Mouse (Mus musculus) CH12.LX (cell line): ENCODE data around the gene Lamc1. TPM values are rescaled to one million over a fixed set of nuclear protein-coding genes. Genes with fewer than 3 reads are reported as not detected.

ENCODE experiments used
- DNase-seq: peaks from one replicate; pipeline ENCODE4 v3.0.0-alpha.2; 2013; ENCODE audit errors: extremely low read depth
- H3K27ac ChIP-seq: 2 replicates; pipeline ENCODE4 v1.5.1; 2012; ENCODE audit warnings: low read depth, mild to moderate bottlenecking, control low read depth, moderate library complexity; ENCODE audit not compliant: insufficient read depth
- H3K27me3 ChIP-seq: replicated peaks from 2 replicates; pipeline ENCODE3; 2012; ENCODE audit warnings: inconsistent platforms
- H3K36me3 ChIP-seq, 2 experiments: replicated peaks in 1 of 2; 2 replicates each; pipeline versions ENCODE3 to v1.6.1; 2012; ENCODE audit warnings: inconsistent platforms in 1 of 2, low read length in 1 of 2, mild to moderate bottlenecking in 1 of 2, mixed read lengths in 1 of 2, moderate library complexity in 1 of 2; ENCODE audit not compliant: control insufficient read depth in 1 of 2, insufficient read depth in 1 of 2
- H3K4me1 ChIP-seq, 2 experiments: 2 replicates each; pipeline ENCODE4 v1.6.1; 2012; ENCODE audit warnings: inconsistent platforms in 1 of 2, moderate library complexity in 1 of 2; ENCODE audit not compliant: insufficient read depth in 2 of 2, control insufficient read depth in 1 of 2
- H3K4me2 ChIP-seq: 2 replicates; pipeline ENCODE4 v1.6.1; 2012; ENCODE audit warnings: low read depth, mild to moderate bottlenecking, control low read depth; ENCODE audit not compliant: poor library complexity, insufficient read depth, severe bottlenecking
- H3K4me3 ChIP-seq, 3 experiments: fragments of 150-350 bp in 1 of 3; sonication (generic) in 1 of 3; replicated peaks in 1 of 3; 2 replicates each; pipeline versions ENCODE3 to v1.5.1; 2011 to 2012; ENCODE audit warnings: low read depth in 2 of 3, low read length in 2 of 3, mild to moderate bottlenecking in 2 of 3, moderate library complexity in 2 of 3, control low read depth in 1 of 3, improper control_type of control experiment in 1 of 3, inconsistent platforms in 1 of 3, mixed read lengths in 1 of 3; ENCODE audit not compliant: poor library complexity in 1 of 3
- H3K79me2 ChIP-seq: replicated peaks from 2 replicates; pipeline ENCODE4 v1.6.1; 2012; ENCODE audit warnings: mild to moderate bottlenecking, moderate library complexity; ENCODE audit not compliant: control insufficient read depth, poor library complexity, insufficient read depth, severe bottlenecking; ENCODE audit errors: extremely low read depth
- H3K9ac ChIP-seq: 2 replicates; pipeline ENCODE4 v1.6.1; 2012; ENCODE audit warnings: low read depth, mild to moderate bottlenecking, control low read depth, moderate library complexity; ENCODE audit not compliant: insufficient read depth
- H3K9me3 ChIP-seq: replicated peaks from 2 replicates; pipeline ENCODE3; 2012; ENCODE audit warnings: low read length, inconsistent platforms, mixed read lengths
- CHD1 ChIP-seq: IDR thresholded peaks from 2 replicates; pipeline ENCODE4 v1.6.1; 2012; ENCODE audit warnings: low read depth, low read length, improper control_type of control experiment, inconsistent platforms
- E2F4 ChIP-seq: IDR thresholded peaks from 2 replicates; pipeline ENCODE4 v1.6.1; 2011; ENCODE audit warnings: low read depth, low read length, improper control_type of control experiment; ENCODE audit not compliant: insufficient replicate concordance
- KAT2A ChIP-seq: IDR thresholded peaks from 2 replicates; pipeline ENCODE4 v1.6.1; 2012; ENCODE audit warnings: low read length, improper control_type of control experiment, inconsistent platforms; ENCODE audit not compliant: insufficient replicate concordance
- MAFK ChIP-seq: IDR thresholded peaks from 2 replicates; pipeline ENCODE4 v1.6.1; 2011; ENCODE audit warnings: low read length, improper control_type of control experiment; ENCODE audit not compliant: insufficient replicate concordance
- MAX ChIP-seq: IDR thresholded peaks from 2 replicates; pipeline ENCODE4 v1.6.1; 2011; ENCODE audit warnings: low read length, improper control_type of control experiment
- NRF1 ChIP-seq: IDR thresholded peaks from 2 replicates; pipeline ENCODE4 v1.6.1; 2014; ENCODE audit warnings: low read depth, mild to moderate bottlenecking, inconsistent platforms, low read length, improper control_type of control experiment, moderate library complexity
- RCOR1 ChIP-seq: conservative IDR thresholded peaks from 2 replicates; pipeline ENCODE4 v1.6.1; 2012; ENCODE audit warnings: low read depth, mild to moderate bottlenecking, inconsistent platforms, low read length, improper control_type of control experiment
- TBP ChIP-seq: conservative IDR thresholded peaks from 2 replicates; pipeline ENCODE4 v1.6.1; 2011; ENCODE audit warnings: low read depth, low read length, improper control_type of control experiment
- TCF12 ChIP-seq: IDR thresholded peaks from 2 replicates; pipeline ENCODE4 v1.6.1; 2014; ENCODE audit warnings: low read depth, mild to moderate bottlenecking, inconsistent platforms, low read length, improper control_type of control experiment
- UBTF ChIP-seq: IDR thresholded peaks from 2 replicates; pipeline ENCODE4 v1.6.1; 2012; ENCODE audit warnings: low read depth, mild to moderate bottlenecking, inconsistent platforms, low read length, improper control_type of control experiment, moderate library complexity
- ZMIZ1 ChIP-seq: IDR thresholded peaks from 2 replicates; pipeline ENCODE4 v1.6.1; 2012; ENCODE audit warnings: low read depth, mild to moderate bottlenecking, inconsistent platforms, low read length, improper control_type of control experiment
- dilution Hi-C: fragments of 300-500 bp; cut with MboI; formaldehyde crosslinking; loops from 2 replicates; pipeline ENCODE4 v1.14.3; 2020; ENCODE audit warnings: low sequenced_read_pairs; ENCODE audit not compliant: extremely low pct_unique_long_range_greater_than_20kb, extremely low pct_ligation_motif_present
- in situ Hi-C: fragments of 300-500 bp; cut with MboI; formaldehyde crosslinking; loops from 3 replicates; pipeline ENCODE4 v1.14.3; 2019; ENCODE audit warnings: low sequenced_read_pairs, low pct_ligation_motif_present, low pct_unique_long_range_greater_than_20kb, mixed read lengths
- polyA plus RNA-seq: library from polyadenylated mRNA; unstranded; fragments of >175 nt; gene quantifications from 2 replicates; pipeline ENCODE4 v1.2.1, GENCODE M21; 2012; ENCODE audit warnings: low read depth; ENCODE audit not compliant: insufficient read length
- total RNA-seq, 2 experiments: library from RNA; depleted of rRNA; stranded (reverse); fragments of 300-350 nt in 1 of 2; fragments of >200 nt in 1 of 2; gene quantifications; 2 replicates each; pipeline ENCODE4 v1.2.3; 2012 to 2014

Lamc1 gene
- total and polyA plus RNA-seq, 3 experiments, result 5.7 to 16.7 (median 10.5) TPM

DNA sequence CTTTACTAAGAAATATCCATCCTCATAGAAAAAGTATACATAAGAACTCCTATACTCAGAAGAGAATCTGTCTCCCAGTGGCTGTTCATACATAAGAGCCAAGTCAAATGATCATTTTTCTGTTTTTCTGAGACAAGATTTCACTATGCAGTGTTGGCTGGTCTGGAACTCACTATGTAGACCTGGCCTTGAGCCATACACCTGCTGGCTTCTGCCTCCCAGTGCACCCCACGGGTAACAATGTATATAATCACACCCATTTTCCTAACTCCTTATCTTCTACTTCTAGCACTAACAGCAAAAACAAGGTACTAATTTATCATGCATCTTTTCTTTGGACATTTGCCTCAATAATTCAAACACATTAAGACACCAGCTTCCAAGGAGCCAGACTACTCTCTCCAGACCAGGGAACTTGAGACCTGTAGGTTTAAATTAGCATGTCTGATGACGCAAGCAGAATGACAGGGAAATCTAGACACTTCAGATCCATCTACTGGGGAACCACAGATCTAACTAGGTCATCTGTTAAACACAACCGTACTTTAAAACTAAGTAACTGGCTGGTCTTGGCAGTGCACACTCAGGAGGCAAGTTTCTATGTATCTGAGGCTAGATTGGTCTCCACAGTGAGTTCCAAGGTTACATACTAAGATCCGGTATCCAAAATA lies 79.9 kb downstream of the Lamc1 start:
- H3K4me2 ChIP-seq, result no peak overlapping the region

DNA sequence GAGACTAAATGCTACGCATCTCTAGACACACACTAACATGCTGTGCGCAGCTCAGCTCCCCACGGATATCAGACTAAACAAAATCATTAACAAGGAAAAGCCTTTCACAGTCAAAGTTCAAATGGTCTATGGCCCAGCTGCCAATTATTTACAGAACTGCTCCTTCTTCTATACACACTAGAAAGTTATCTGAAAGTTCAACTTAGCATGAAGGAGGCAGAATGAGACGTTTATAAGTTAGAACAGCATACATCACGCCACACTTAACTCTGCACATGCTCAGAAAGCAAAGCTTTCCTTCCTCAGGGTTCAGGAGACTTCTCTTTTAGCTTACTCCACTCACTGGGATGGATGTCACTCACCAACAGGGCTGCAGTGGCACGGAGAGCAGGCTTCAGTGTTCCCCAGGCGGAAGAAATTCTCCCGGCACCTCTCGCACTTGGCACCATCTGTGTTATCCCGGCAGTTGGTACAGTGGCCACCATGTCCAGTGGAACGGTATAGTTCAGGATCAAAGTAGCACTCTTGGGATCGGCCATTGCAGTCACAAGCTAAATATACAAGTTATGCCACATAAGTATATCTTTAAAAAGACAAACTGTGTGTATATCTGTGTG lies 80.9 kb downstream of the Lamc1 start:
- TF ChIP-seq TCF12 (no peak), NRF1 (no peak), TBP (no peak), KAT2A (no peak)
- Histone ChIP-seq H3K9me3 (no peaks in the 10 kb centered on the region), H3K9ac (no peak overlapping the region), H3K4me1 (no peaks in the 10 kb centered on the region), H3K36me3 (peaks cover 24 to 60% of the 10 kb centered on the region in 2 experiments), H3K79me2 (no peaks in the 10 kb centered on the region), H3K27me3 (no peaks in the 10 kb centered on the region), H3K4me3 (no peak overlapping the region), H3K27ac (no peak overlapping the region), H3K4me2 (no peak overlapping the region)
- no peak for DNase-seq
- in situ Hi-C loops, result no loop called here
- dilution Hi-C loops, result no loop called here

More for the DNA sequence above, 79.9 kb downstream of the Lamc1 start:
- Histone ChIP-seq H3K27me3 (no peaks in the 10 kb centered on the region), H3K4me1 (no peaks in the 10 kb centered on the region), H3K4me3 (no peak overlapping the region), H3K9me3 (no peaks in the 10 kb centered on the region), H3K79me2 (no peaks in the 10 kb centered on the region), H3K36me3 (peaks cover 20 to 57% of the 10 kb centered on the region in 2 experiments), H3K27ac (no peak overlapping the region), H3K9ac (no peak overlapping the region)
- dilution Hi-C loops, result no loop called here
- in situ Hi-C loops, result no loop called here
- TF ChIP-seq ZMIZ1 (no peak), CHD1 (no peak), E2F4 (no peak), MAX (no peak), MAFK (no peak)
- no peak for DNase-seq

GRCm38 (mm10) chr1:153241346-153241745 lies 91.2 kb downstream of the Lamc1 start:
- peaks cover 31 to 79% of the 10 kb centered on the region in 2 experiments for H3K36me3 ChIP-seq
- no peak overlapping the region for H3K4me2 ChIP-seq
- in situ Hi-C loops, result no loop called here
- H3K9me3 ChIP-seq, result no peaks in the 10 kb centered on the region
- no peak overlapping the region for H3K9ac ChIP-seq
- H3K79me2 ChIP-seq, result no peaks in the 10 kb centered on the region
- dilution Hi-C loops, result no loop called here
- no peak overlapping the region for H3K4me3 ChIP-seq
- no peak for DNase-seq
- TF ChIP-seq KAT2A, result no peak
- TF ChIP-seq UBTF, result no peak
- TF ChIP-seq TBP, result no peak
- TF ChIP-seq RCOR1, result no peak
- TF ChIP-seq, all 38 proteins: peak for 0
- Histone ChIP-seq H3K27me3 (no peaks in the 10 kb centered on the region), H3K4me1 (peaks cover 2 to 9% of the 10 kb centered on the region in 2 experiments; a peak in 2 of 4 replicates), H3K27ac (no peak overlapping the region)
